Mouse (Mus musculus): ENCODE measurements around the gene Klf3.

- TF ChIP-seq CTCF (IDR thresholded peaks at IDR 0.05; ENCODE audit: control insufficient read depth, insufficient read depth, insufficient replicate concordance, low read depth, low read length) (no peak), POLR2A (IDR thresholded peaks at IDR 0.05; ENCODE audit: control insufficient read depth, low read depth, low read length) (no peak)
These were observed 76.1 kb downstream of the Klf3 start for GRCm38 (mm10) chr5:64879241-64879640.
